Mouse (Mus musculus) neural tube, embryonic 15.5 days (tissue): ENCODE results near the gene Scyl3. TPM values are rescaled to one million over a fixed set of nuclear protein-coding genes. Genes with fewer than 3 reads are reported as not detected.

Experiments
- ATAC-seq: fragments of 200-750 bp; cut with Nextera tagmentation; 2 replicates; pipeline ENCODE4 v1.8.0; 2017; ENCODE audit warnings: mild to moderate bottlenecking, moderate TSS enrichment, moderate library complexity; ENCODE audit not compliant: low FRiP score
- H3K27ac ChIP-seq: fragments of 300-500 bp; sonication (generic); replicated peaks from 2 replicates; pipeline ENCODE4 v1.5.1; 2015; ENCODE audit warnings: mild to moderate bottlenecking, inconsistent platforms
- H3K27me3 ChIP-seq: fragments of 300-500 bp; sonication (generic); replicated peaks from 2 replicates; pipeline ENCODE4 v1.6.1; 2015; ENCODE audit warnings: inconsistent platforms
- H3K36me3 ChIP-seq: fragments of 300-500 bp; sonication (generic); 2 replicates; pipeline ENCODE4 v1.6.1; 2015; ENCODE audit warnings: inconsistent platforms
- H3K4me1 ChIP-seq: fragments of 300-500 bp; sonication (generic); 2 replicates; pipeline ENCODE4 v1.6.1; 2015; ENCODE audit warnings: inconsistent platforms
- H3K4me2 ChIP-seq: fragments of 300-500 bp; sonication (generic); 2 replicates; pipeline ENCODE4 v1.6.1; 2015; ENCODE audit warnings: inconsistent platforms, mild to moderate bottlenecking, moderate library complexity
- H3K4me3 ChIP-seq: fragments of 300-500 bp; sonication (generic); replicated peaks from 2 replicates; pipeline ENCODE4 v1.5.1; 2015; ENCODE audit warnings: mild to moderate bottlenecking, inconsistent platforms
- H3K9ac ChIP-seq: fragments of 300-500 bp; sonication (generic); replicated peaks from 2 replicates; pipeline ENCODE4 v1.6.1; 2015; ENCODE audit warnings: mild to moderate bottlenecking, inconsistent platforms
- H3K9me3 ChIP-seq: fragments of 300-500 bp; sonication (generic); replicated peaks from 2 replicates; pipeline ENCODE4 v1.6.1; 2016; ENCODE audit warnings: inconsistent platforms
- WGBS: fragments of 180-500 bp; shearing (Covaris S2); methylation state at CpG from one replicate; pipeline ENCODE4 v1.1.7; 2015; ENCODE audit warnings: mixed read lengths; 5-methylcytosine and 5-hydroxymethylcytosine counted together
- polyA plus RNA-seq: library from polyadenylated mRNA; unstranded; fragments of >200 nt; fragmentation: Nextera tagmentation; extraction: Ambion mirVana; gene quantifications from 2 replicates; pipeline ENCODE4 v1.2.1, GENCODE M21; 2015

Gene Scyl3
- polyA plus RNA-seq, 1 experiment from 2014 or later = 13.8 TPM

GRCm38 (mm10) chr1:163910785-163911184 lies 18.1 kb upstream of the Scyl3 start:
- Histone ChIP-seq H3K9ac (no peak overlapping the region), H3K4me2 (no peak overlapping the region), H3K9me3 (no peaks in the 10 kb centered on the region), H3K4me1 (no peaks in the 10 kb centered on the region), H3K27ac (no peak overlapping the region), H3K36me3 (peaks cover 8% of the 10 kb centered on the region), H3K4me3 (no peak overlapping the region), H3K27me3 (no peaks in the 10 kb centered on the region)
- 94% methylated on average over 9 of the region's 9 CpGs for WGBS
- ATAC-seq = no peak

- Histone ChIP-seq H3K9me3 (no peaks in the 10 kb centered on the region), H3K27me3 (no peaks in the 10 kb centered on the region), H3K9ac (no peak overlapping the region), H3K4me1 (no peaks in the 10 kb centered on the region), H3K27ac (no peak overlapping the region), H3K4me2 (no peak overlapping the region), H3K36me3 (peaks cover 18% of the 10 kb centered on the region), H3K4me3 (no peak overlapping the region)
- no peak for ATAC-seq
- 92% methylated on average over 11 of the region's 11 CpGs for WGBS
Measured at GRCm38 (mm10) chr1:163911981-163912380, 16.9 kb upstream of the Scyl3 start.

GRCm38 (mm10) chr1:163917349-163918160 lies 11.3 kb upstream of the Scyl3 start:
- ATAC-seq = no peak
- 98% methylated on average over 5 of the region's 5 CpGs for WGBS
- H3K4me1 ChIP-seq = no peaks in the 10 kb centered on the region
- H3K36me3 ChIP-seq = peaks cover 27% of the 10 kb centered on the region
- H3K27me3 ChIP-seq = no peaks in the 10 kb centered on the region
- H3K9me3 ChIP-seq = no peaks in the 10 kb centered on the region
- no peak overlapping the region for H3K4me2 ChIP-seq
- no peak overlapping the region for H3K4me3 ChIP-seq
- no peak overlapping the region for H3K9ac ChIP-seq
- H3K27ac ChIP-seq = no peak overlapping the region

GRCm38 (mm10) chr1:163924093-163924492 lies 4.8 kb upstream of the Scyl3 start:
- 91% methylated on average over 8 of the region's 8 CpGs for WGBS
- Histone ChIP-seq H3K9ac (no peak overlapping the region), H3K9me3 (no peaks in the 10 kb centered on the region), H3K27me3 (no peaks in the 10 kb centered on the region), H3K4me1 (peaks cover 9% of the 10 kb centered on the region), H3K4me2 (no peak overlapping the region), H3K27ac (no peak overlapping the region), H3K4me3 (no peak overlapping the region), H3K36me3 (no peaks in the 10 kb centered on the region)
- no peak for ATAC-seq

GRCm38 (mm10) chr1:163929636-163930457 lies 947 bp downstream of the Scyl3 start:
- H3K9me3 ChIP-seq = no peaks in the 10 kb centered on the region
- peaks cover 27% of the 10 kb centered on the region for H3K4me1 ChIP-seq
- peak overlapping the region; percentile 76 for H3K4me2 ChIP-seq
- H3K9ac ChIP-seq = peak overlapping the region; percentile 97
- peak; percentile 97 for ATAC-seq
- no peaks in the 10 kb centered on the region for H3K27me3 ChIP-seq
- H3K36me3 ChIP-seq = peaks cover 13% of the 10 kb centered on the region
- peak overlapping the region; percentile 92 for H3K27ac ChIP-seq
- H3K4me3 ChIP-seq = peak overlapping the region; percentile 99
- under 1% methylated on average over 77 of the region's 77 CpGs for WGBS

- WGBS = 4% methylated on average over 12 of the region's 12 CpGs
- H3K27me3 ChIP-seq = no peaks in the 10 kb centered on the region
- peak overlapping the region; percentile 92; the same call in 1 of the 2 replicates for H3K27ac ChIP-seq
- no peak for ATAC-seq
- H3K9ac ChIP-seq = peak overlapping the region; percentile 97
- peak overlapping the region; percentile 76 for H3K4me2 ChIP-seq
- H3K9me3 ChIP-seq = no peaks in the 10 kb centered on the region
- peaks cover 27% of the 10 kb centered on the region for H3K4me1 ChIP-seq
- peak overlapping the region; percentile 99 for H3K4me3 ChIP-seq
- H3K36me3 ChIP-seq = peaks cover 17% of the 10 kb centered on the region
Measured at GRCm38 (mm10) chr1:163930458-163930794, 1.5 kb downstream of the Scyl3 start.

GRCm38 (mm10) chr1:163931801-163932200 lies 2.9 kb downstream of the Scyl3 start:
- no peaks in the 10 kb centered on the region for H3K27me3 ChIP-seq
- 0 out of 2 replicates have a peak overlapping the region, but pooled peaks have one; percentile 23 for H3K9ac ChIP-seq
- H3K9me3 ChIP-seq = no peaks in the 10 kb centered on the region
- no peak overlapping the region for H3K4me3 ChIP-seq
- WGBS = 85% methylated on average over 8 of the region's 8 CpGs
- peaks cover 30% of the 10 kb centered on the region for H3K36me3 ChIP-seq
- no peak for ATAC-seq
- peaks cover 27% of the 10 kb centered on the region for H3K4me1 ChIP-seq
- H3K27ac ChIP-seq = no peak overlapping the region
- H3K4me2 ChIP-seq = no peak overlapping the region

- H3K9me3 ChIP-seq = no peaks in the 10 kb centered on the region
- H3K27ac ChIP-seq = no peak overlapping the region
- H3K4me1 ChIP-seq = peaks cover 17% of the 10 kb centered on the region
- no peak for ATAC-seq
- peaks cover 48% of the 10 kb centered on the region for H3K36me3 ChIP-seq
- H3K4me2 ChIP-seq = no peak overlapping the region
- no peak overlapping the region for H3K4me3 ChIP-seq
- no peaks in the 10 kb centered on the region for H3K27me3 ChIP-seq
- no peak overlapping the region for H3K9ac ChIP-seq
- WGBS = 94% methylated on average over 2 of the region's 2 CpGs
Measured at GRCm38 (mm10) chr1:163934591-163934990, 5.7 kb downstream of the Scyl3 start.

GRCm38 (mm10) chr1:163942056-163942455 lies 13.2 kb downstream of the Scyl3 start:
- Histone ChIP-seq H3K27me3 (no peaks in the 10 kb centered on the region), H3K9ac (no peak overlapping the region), H3K4me1 (no peaks in the 10 kb centered on the region), H3K9me3 (no peaks in the 10 kb centered on the region), H3K4me2 (no peak overlapping the region), H3K36me3 (peaks cover 80% of the 10 kb centered on the region), H3K4me3 (no peak overlapping the region), H3K27ac (no peak overlapping the region)
- ATAC-seq = no peak
- WGBS = 75% methylated on average over 6 of the region's 6 CpGs

GRCm38 (mm10) chr1:163953396-163953795 lies 24.5 kb downstream of the Scyl3 start:
- Histone ChIP-seq H3K4me3 (no peak overlapping the region), H3K36me3 (peaks cover 64% of the 10 kb centered on the region), H3K27ac (no peak overlapping the region), H3K9me3 (no peaks in the 10 kb centered on the region), H3K9ac (no peak overlapping the region), H3K27me3 (no peaks in the 10 kb centered on the region), H3K4me2 (no peak overlapping the region), H3K4me1 (no peaks in the 10 kb centered on the region)
- no peak for ATAC-seq
- 96% methylated on average over 2 of the region's 2 CpGs for WGBS

- H3K36me3 ChIP-seq = peaks cover 26% of the 10 kb centered on the region; the same call in 1 of the 2 replicates
- H3K27me3 ChIP-seq = no peaks in the 10 kb centered on the region
- H3K4me3 ChIP-seq = no peak overlapping the region
- no peak overlapping the region for H3K9ac ChIP-seq
- ATAC-seq = no peak
- 91% methylated on average over 3 of the region's 3 CpGs for WGBS
- no peaks in the 10 kb centered on the region for H3K4me1 ChIP-seq
- no peak overlapping the region for H3K4me2 ChIP-seq
- no peaks in the 10 kb centered on the region for H3K9me3 ChIP-seq
- no peak overlapping the region for H3K27ac ChIP-seq
Measured at GRCm38 (mm10) chr1:163958036-163958435, 29.1 kb downstream of the Scyl3 start.
